Mouse (Mus musculus) kidney, embryonic 15.5 days (tissue): Measurements from ENCODE around the gene Tle2. TPM values are rescaled to one million over a fixed set of nuclear protein-coding genes. Genes with fewer than 3 reads are reported as not detected.

ENCODE experiments used
- ATAC-seq: fragments of 200-750 bp; cut with Nextera tagmentation; replicated peaks from 2 replicates; pipeline ENCODE4 v1.8.0; 2017; ENCODE audit warnings: moderate TSS enrichment; ENCODE audit not compliant: low FRiP score
- H3K27ac ChIP-seq: fragments of 300-500 bp; sonication (generic); 2 replicates; pipeline ENCODE4 v1.5.1; 2015; ENCODE audit warnings: mild to moderate bottlenecking, inconsistent platforms
- H3K27me3 ChIP-seq: fragments of 300-500 bp; sonication (generic); 2 replicates; pipeline ENCODE4 v1.6.1; 2015; ENCODE audit warnings: inconsistent platforms
- H3K36me3 ChIP-seq: fragments of 300-500 bp; sonication (generic); 2 replicates; pipeline ENCODE4 v1.6.1; 2015; ENCODE audit warnings: inconsistent platforms
- H3K4me1 ChIP-seq: fragments of 300-500 bp; sonication (generic); 2 replicates; pipeline ENCODE4 v1.6.1; 2015; ENCODE audit warnings: inconsistent platforms
- H3K4me2 ChIP-seq: fragments of 300-500 bp; sonication (generic); 2 replicates; pipeline ENCODE4 v1.6.1; 2015; ENCODE audit warnings: moderate library complexity, mild to moderate bottlenecking, inconsistent platforms
- H3K4me3 ChIP-seq: fragments of 300-500 bp; sonication (generic); replicated peaks from 2 replicates; pipeline ENCODE4 v1.5.1; 2015; ENCODE audit warnings: mild to moderate bottlenecking, inconsistent platforms
- H3K9ac ChIP-seq: fragments of 300-500 bp; sonication (generic); 2 replicates; pipeline ENCODE4 v1.6.1; 2015; ENCODE audit warnings: mild to moderate bottlenecking, inconsistent platforms
- H3K9me3 ChIP-seq: fragments of 300-500 bp; sonication (generic); replicated peaks from 2 replicates; pipeline ENCODE4 v1.6.1; 2016; ENCODE audit warnings: inconsistent platforms
- WGBS: fragments of 180-500 bp; shearing (Covaris S2); methylation state at CpG from one replicate; pipeline ENCODE4 v1.1.7; 2015; ENCODE audit warnings: mixed read lengths; 5-methylcytosine and 5-hydroxymethylcytosine counted together
- polyA plus RNA-seq: library from polyadenylated mRNA; unstranded; fragments of >200 nt; fragmentation: Nextera tagmentation; extraction: Ambion mirVana; gene quantifications from 2 replicates; pipeline ENCODE4 v1.2.1, GENCODE M21; 2015

Tle2 gene
- polyA plus RNA-seq, 1 experiment from 2014 or later, result 45.6 TPM

DNA sequence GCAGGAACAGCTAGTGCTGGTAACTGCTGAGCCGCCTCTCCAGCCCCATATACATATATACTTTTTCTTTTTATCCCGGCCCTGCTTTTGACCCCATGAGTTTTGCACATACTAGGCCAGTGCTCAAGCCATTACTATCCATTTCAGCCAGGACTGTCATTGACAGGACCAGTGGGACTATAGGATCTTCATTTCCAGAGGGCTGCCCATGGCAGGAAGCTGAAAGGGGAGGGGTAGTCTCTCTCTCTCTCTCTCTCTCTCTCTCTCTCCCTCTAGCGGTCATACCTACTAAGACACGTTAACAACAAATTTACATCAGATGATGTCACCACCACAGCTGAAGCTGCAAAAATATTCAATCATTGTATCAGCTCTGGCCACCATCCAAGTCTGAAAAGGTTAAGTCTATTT lies 28.4 kb downstream of the Tle2 start:
- WGBS, result 19% methylated on average over 4 of the region's 4 CpGs
- H3K27ac ChIP-seq, result 0 out of 2 replicates have a peak overlapping the region, but pooled peaks have one; percentile 37
- peaks cover 76% of the 10 kb centered on the region for H3K4me1 ChIP-seq
- no peak overlapping the region for H3K4me3 ChIP-seq
- H3K9me3 ChIP-seq, result no peaks in the 10 kb centered on the region
- H3K9ac ChIP-seq, result no peak overlapping the region
- ATAC-seq, result no peak
- H3K27me3 ChIP-seq, result no peaks in the 10 kb centered on the region
- no peaks in the 10 kb centered on the region for H3K36me3 ChIP-seq
- H3K4me2 ChIP-seq, result no peak overlapping the region

- no peak overlapping the region for H3K9ac ChIP-seq
Measured at GRCm38 (mm10) chr10:81604019-81604967, 29.9 kb downstream of the Tle2 start.

GRCm38 (mm10) chr10:81604968-81605665 lies 30.8 kb downstream of the Tle2 start:
- Histone ChIP-seq H3K9ac (peak overlapping the region; percentile 25), H3K27me3 (no peaks in the 10 kb centered on the region), H3K4me3 (peak overlapping the region; percentile 56), H3K4me2 (peak overlapping the region; percentile 84), H3K4me1 (peaks cover 53% of the 10 kb centered on the region), H3K27ac (peak overlapping the region; percentile 96), H3K9me3 (no peaks in the 10 kb centered on the region), H3K36me3 (no peaks in the 10 kb centered on the region)
- ATAC-seq, result peak; percentile 10; the same call in 1 of the 2 replicates
- 18% methylated on average over 29 of the region's 29 CpGs for WGBS

More at GRCm38 (mm10) chr10:81604019-81604967, 29.9 kb downstream of the Tle2 start:
- peak overlapping the region; percentile 96; the same call in 1 of the 2 replicates for H3K27ac ChIP-seq
- peaks cover 61% of the 10 kb centered on the region for H3K4me1 ChIP-seq
- H3K27me3 ChIP-seq, result no peaks in the 10 kb centered on the region
- peak overlapping the region; percentile 18; the same call in 1 of the 2 replicates for H3K4me3 ChIP-seq
- 76% methylated on average over 12 of the region's 12 CpGs for WGBS
- H3K36me3 ChIP-seq, result no peaks in the 10 kb centered on the region
- H3K9me3 ChIP-seq, result no peaks in the 10 kb centered on the region
- no peak for ATAC-seq
- H3K4me2 ChIP-seq, result peak overlapping the region; percentile 84

DNA sequence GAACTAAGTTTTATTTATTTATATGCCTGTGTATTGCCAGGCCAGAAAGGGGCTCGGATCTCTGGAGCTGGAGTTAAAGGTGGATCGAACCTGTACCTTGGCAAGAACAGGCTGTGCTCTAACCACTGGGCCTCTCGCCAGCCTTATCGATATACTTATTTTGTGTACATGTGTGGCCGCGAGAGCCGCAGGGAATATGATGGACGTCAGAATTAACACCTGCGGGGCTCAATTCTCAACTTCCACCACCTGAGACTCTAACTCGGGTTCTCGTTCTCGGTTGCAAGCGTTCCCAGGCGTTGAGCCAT lies 31.3 kb downstream of the Tle2 start:
- no peak for ATAC-seq

GRCm38 (mm10) chr10:81605974-81606751 lies 31.8 kb downstream of the Tle2 start, which contains the start of gene BC025920:
Gene BC025920, plus strand, starts transcription at chr10:81606270.
- H3K27ac ChIP-seq, result peak within 1 kb of the TSS; percentile 96
- H3K9me3 ChIP-seq, result peaks cover 4% of the 10 kb centered on the region; the same call in 1 of the 2 replicates
- no peaks in the 10 kb centered on the region for H3K36me3 ChIP-seq
- H3K27me3 ChIP-seq, result no peaks in the 10 kb centered on the region
- ATAC-seq, result peak; percentile 86
- peak within 1 kb of the TSS; percentile 84 for H3K4me2 ChIP-seq
- under 1% methylated on average over 39 of the region's 39 CpGs for WGBS
- peaks cover 43% of the 10 kb centered on the region for H3K4me1 ChIP-seq
- peak within 1 kb of the TSS; percentile 53 for H3K9ac ChIP-seq
- peak within 1 kb of the TSS; percentile 56 for H3K4me3 ChIP-seq

More for the DNA sequence above, 31.3 kb downstream of the Tle2 start:
- peak overlapping the region; percentile 25 for H3K9ac ChIP-seq
- H3K4me1 ChIP-seq, result peaks cover 48% of the 10 kb centered on the region
- 3% methylated on average over 14 of the region's 14 CpGs for WGBS
- no peaks in the 10 kb centered on the region for H3K9me3 ChIP-seq
- no peaks in the 10 kb centered on the region for H3K36me3 ChIP-seq
- peak overlapping the region; percentile 56 for H3K4me3 ChIP-seq
- peak overlapping the region; percentile 84 for H3K4me2 ChIP-seq
- H3K27me3 ChIP-seq, result no peaks in the 10 kb centered on the region
- peak overlapping the region; percentile 96 for H3K27ac ChIP-seq

GRCm38 (mm10) chr10:81608308-81608707 lies 33.9 kb downstream of the Tle2 start:
- WGBS, result 93% methylated on average over 1 of the region's 1 CpGs
- H3K9me3 ChIP-seq, result peaks cover 5% of the 10 kb centered on the region; the same call in 1 of the 2 replicates
- H3K4me3 ChIP-seq, result no peak overlapping the region
- no peak for ATAC-seq
- no peak overlapping the region for H3K4me2 ChIP-seq
- no peak overlapping the region for H3K27ac ChIP-seq
- no peak overlapping the region for H3K9ac ChIP-seq
- no peaks in the 10 kb centered on the region for H3K27me3 ChIP-seq
- H3K4me1 ChIP-seq, result peaks cover 25% of the 10 kb centered on the region
- H3K36me3 ChIP-seq, result no peaks in the 10 kb centered on the region

DNA sequence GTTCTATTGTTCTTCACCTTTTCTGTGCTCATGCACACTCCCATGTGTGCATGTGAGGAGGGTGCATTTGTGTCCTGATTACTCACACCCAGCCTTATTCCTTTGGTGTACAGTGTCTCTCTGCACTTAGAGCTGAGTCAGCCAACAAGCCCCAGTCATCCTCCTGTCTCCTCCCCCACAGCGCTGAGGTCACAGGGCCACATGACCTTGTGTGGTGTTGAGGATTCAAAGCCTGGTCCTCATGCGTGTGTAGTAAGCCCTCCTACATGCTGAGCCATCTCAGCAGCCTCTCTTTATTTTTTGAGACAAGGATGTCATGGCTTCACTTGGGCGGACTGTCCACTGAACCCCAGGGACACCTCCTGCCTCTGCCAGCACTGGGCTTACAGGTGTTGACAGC lies 38.4 kb downstream of the Tle2 start:
- peaks cover 5% of the 10 kb centered on the region; the same call in 1 of the 2 replicates for H3K9me3 ChIP-seq
- H3K27me3 ChIP-seq, result no peaks in the 10 kb centered on the region
- H3K9ac ChIP-seq, result no peak overlapping the region
- H3K4me2 ChIP-seq, result no peak overlapping the region
- no peak for ATAC-seq
- WGBS, result 61% methylated on average over 3 of the region's 3 CpGs
- peaks cover 5% of the 10 kb centered on the region; the same call in 1 of the 2 replicates for H3K4me1 ChIP-seq
- H3K4me3 ChIP-seq, result no peak overlapping the region
- no peak overlapping the region for H3K27ac ChIP-seq
- no peaks in the 10 kb centered on the region for H3K36me3 ChIP-seq

DNA sequence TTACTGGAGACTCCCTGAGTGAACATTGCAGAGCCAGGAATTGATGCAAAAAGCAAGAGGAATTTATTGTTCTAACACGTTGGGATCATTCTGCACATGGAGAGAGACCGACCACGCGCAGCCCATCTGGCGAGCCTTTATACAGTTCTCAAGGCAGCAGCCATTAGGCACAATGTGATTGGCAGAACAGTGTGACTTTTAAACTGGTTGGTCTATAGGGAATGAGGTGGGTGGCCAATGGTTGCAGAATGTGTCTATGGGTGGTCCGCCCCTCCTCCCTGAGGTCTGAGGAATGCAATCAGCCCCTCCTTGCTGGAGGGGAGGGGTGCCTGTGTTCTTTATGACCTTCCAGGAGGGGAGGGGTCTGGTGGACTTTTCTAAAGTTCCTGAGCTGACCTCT lies 41.1 kb downstream of the Tle2 start:
- WGBS, result 32% methylated on average over 6 of the region's 6 CpGs
- Histone ChIP-seq H3K4me3 (no peak overlapping the region), H3K27me3 (no peaks in the 10 kb centered on the region), H3K36me3 (no peaks in the 10 kb centered on the region), H3K9me3 (peaks cover 5% of the 10 kb centered on the region; the same call in 1 of the 2 replicates), H3K9ac (no peak overlapping the region), H3K27ac (0 out of 2 replicates have a peak overlapping the region, but pooled peaks have one; percentile 39), H3K4me2 (no peak overlapping the region), H3K4me1 (peaks cover 5% of the 10 kb centered on the region; the same call in 1 of the 2 replicates)
- peak; percentile 63; the same call in 1 of the 2 replicates for ATAC-seq

DNA sequence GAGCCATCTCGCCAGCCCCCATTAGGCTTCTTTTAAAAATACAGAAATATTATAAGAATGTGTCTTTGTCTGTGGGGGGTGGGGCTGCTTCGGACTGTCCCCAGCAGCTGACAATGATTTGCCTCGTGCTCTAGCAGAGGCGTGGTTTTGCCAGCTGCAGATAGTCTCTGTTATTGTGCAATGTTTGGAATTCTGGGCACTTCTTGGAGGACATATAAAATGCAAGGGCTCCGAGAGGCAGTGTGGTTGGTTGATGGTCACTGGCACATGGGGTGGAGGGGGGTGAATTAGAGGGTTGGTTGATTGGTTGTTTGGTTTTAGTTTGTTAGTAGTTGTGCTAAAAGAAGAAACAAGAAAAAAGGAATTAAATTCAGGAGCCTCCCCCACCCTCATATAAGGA lies 45.6 kb downstream of the Tle2 start:
- no peak overlapping the region for H3K4me3 ChIP-seq
- H3K9ac ChIP-seq, result no peak overlapping the region

DNA sequence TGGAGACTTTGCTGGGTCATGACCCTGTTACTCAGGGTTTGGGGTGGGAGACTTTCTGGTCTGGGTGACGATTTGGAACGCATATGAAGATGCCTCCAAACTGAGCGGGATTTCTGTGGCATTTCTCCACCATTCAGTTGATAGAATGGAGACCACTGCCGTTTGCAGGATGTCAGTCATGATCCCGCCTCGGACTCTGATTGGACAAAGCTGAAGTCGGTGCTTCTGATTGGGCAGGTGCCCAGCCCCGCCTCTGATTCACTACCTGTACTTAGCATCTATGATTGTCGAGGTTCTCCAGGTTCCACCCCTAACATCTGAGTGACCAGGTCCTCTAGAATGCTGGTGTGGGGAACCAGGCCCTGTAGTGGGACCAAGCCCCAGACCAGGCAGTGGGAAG lies 46.4 kb downstream of the Tle2 start:
- WGBS, result 59% methylated on average over 9 of the region's 9 CpGs
- Histone ChIP-seq H3K4me3 (no peak overlapping the region), H3K9ac (no peak overlapping the region), H3K4me1 (peaks cover 2% of the 10 kb centered on the region; the same call in 1 of the 2 replicates), H3K36me3 (peaks cover 47% of the 10 kb centered on the region), H3K27me3 (no peaks in the 10 kb centered on the region), H3K27ac (no peak overlapping the region), H3K9me3 (no peaks in the 10 kb centered on the region), H3K4me2 (no peak overlapping the region)
- ATAC-seq, result no peak

More for the DNA sequence above, 45.6 kb downstream of the Tle2 start:
- Histone ChIP-seq H3K27me3 (no peaks in the 10 kb centered on the region), H3K4me1 (peaks cover 5% of the 10 kb centered on the region; the same call in 1 of the 2 replicates), H3K9me3 (no peaks in the 10 kb centered on the region), H3K36me3 (peaks cover 40% of the 10 kb centered on the region), H3K27ac (no peak overlapping the region), H3K4me2 (no peak overlapping the region)
- WGBS, result 92% methylated on average over 5 of the region's 5 CpGs
- no peak for ATAC-seq

- Histone ChIP-seq H3K9ac (no peak overlapping the region), H3K4me3 (no peak overlapping the region), H3K4me2 (no peak overlapping the region), H3K9me3 (no peaks in the 10 kb centered on the region), H3K4me1 (peaks cover 24% of the 10 kb centered on the region), H3K27ac (no peak overlapping the region), H3K36me3 (peaks cover 51% of the 10 kb centered on the region), H3K27me3 (no peaks in the 10 kb centered on the region)
- WGBS, result 62% methylated on average over 8 of the region's 8 CpGs
- ATAC-seq, result no peak
Measured at GRCm38 (mm10) chr10:81623441-81623840, 49.1 kb downstream of the Tle2 start.
